Mouse (Mus musculus): ENCODE results near the gene Prpf3.
"Not testable (repeated sequence)": the region's sequence is repeated elsewhere in the genome, so short reads cannot be mapped to it uniquely, and the experiment has no call there.

The Prpf3 gene

DNA sequence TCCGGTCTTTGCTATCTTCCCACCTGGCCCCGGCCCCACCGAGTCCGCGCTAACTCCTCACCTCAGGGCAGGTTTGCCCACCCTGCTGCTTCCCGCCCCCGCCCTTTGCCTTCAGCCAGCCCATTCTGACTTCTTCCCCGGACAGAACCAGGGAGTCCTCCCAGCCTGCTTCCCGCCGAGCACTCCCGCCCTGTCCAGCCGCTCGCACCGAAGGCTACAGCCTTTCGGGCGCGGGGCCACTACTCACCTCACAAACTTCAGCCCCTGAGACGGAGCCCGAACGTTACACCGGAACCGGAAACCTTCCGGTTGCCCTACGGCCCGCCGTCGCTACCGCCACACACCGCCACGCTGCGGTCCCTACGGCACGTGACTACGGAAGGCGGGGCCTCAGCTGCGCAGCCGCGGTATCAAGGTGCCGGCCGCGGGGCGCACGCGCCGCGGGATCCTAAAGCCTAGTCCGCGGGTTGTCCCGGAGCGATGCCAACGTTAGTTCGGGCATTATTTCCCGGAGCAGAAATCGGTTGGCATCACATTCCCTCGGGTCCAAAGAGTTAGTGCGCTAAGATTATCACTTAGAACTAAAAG is at the start of gene Prpf3:
TSS of gene Prpf3 (minus strand) at position 384 of the 588 bp plus-strand sequence.
- peak; percentile 95 for DNase-seq (ENCODE audit: inconsistent ontology term)

DNA sequence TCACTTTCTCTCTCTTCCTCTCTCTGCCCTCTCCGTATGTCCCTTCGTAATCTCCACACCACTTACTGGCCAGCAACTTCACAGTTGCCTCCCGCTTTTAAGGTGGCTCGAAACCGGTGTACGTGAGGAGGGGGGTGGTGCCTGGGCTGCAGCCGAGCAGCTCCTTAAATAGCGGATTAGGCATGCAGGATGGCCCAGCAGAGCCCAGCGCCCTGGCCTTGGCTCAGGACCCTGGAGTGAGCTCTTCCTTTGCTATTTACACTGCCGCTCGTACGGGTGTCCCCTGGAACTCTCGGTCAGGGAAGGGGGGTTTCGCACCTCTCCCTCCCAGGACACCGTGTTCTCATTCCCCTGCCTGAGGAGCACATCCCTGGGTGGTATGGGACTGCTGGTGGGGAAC is 48.9 kb upstream of the Prpf3 start, which contains the start of gene Car14:
TSS of gene Car14 (minus strand) at position 124 of the 400 bp plus-strand sequence.
- peak; percentile 44 for DNase-seq (ENCODE audit: inconsistent ontology term)

DNA sequence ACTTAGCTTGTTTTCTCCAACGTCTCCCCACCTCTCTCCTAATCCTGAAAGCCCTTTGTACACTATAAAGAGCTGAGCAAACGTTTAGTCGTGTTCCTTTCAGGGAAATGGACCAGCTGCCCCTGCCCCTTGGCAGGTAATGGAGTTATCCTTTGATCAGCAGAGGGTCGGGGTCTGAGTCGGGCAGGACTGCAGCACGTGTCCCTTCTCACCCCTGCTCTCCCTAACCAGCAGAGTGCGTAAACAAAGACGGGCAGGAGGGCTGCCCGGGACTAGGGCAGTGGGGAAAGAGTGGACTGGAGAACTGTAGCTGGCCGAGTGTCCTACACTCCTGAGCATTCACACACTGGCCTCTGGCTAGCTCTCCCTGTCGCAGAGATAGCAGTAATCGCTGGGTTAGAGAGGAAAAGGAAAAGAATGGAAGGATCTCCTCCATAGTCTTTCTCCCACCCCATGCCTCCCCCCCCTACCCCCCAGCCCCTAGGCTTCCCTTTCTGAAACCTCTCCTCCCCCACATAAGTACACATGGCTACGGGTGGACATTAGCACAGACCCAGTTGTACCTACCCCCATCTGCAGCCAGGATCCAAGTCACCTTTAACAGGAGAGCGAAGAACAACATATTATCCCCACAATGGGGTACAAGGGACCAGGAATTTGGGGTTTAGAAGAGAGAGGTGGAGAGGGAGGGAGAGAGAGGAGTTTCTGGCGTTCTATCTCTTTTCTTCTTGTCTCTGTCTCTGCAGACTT is 48.2 kb upstream of the Prpf3 start:
- no peak for DNase-seq (ENCODE audit: inconsistent ontology term)

DNA sequence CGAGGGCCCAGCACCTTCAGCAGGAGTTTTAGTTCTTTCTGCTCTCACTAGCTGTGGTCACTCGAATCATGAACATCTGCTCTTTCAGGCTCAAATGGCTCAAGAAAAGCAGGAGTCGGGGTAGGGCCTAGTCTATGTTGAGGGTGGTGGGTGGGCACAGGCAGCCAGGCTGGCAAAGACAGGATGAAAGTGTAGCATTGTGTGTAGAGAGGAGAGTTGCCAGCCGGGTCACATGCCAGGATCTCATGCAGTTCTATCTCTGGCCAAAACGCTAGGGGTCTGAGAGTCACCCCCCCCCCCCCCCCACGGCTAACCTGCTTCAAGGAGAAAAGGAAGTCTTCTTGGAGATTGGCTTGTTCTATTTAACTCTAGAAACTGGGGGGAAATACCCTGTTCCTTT is 47.0 kb upstream of the Prpf3 start:
- no peak for DNase-seq (ENCODE audit: inconsistent ontology term)

DNA sequence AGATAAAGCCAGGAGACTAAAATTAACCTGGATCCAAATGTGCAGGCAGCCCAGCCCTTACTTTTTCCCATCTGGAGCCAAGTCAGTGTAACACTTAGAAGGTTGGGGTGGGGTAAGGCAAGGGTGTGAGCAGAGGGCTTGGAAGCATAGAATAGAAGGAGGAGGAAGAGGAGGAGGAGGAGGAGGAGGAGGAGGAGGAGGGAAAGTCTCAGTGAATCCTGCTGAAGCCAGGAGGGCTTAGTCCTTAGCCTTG is 46.6 kb upstream of the Prpf3 start:
- DNase-seq (ENCODE audit: inconsistent ontology term): no peak

DNA sequence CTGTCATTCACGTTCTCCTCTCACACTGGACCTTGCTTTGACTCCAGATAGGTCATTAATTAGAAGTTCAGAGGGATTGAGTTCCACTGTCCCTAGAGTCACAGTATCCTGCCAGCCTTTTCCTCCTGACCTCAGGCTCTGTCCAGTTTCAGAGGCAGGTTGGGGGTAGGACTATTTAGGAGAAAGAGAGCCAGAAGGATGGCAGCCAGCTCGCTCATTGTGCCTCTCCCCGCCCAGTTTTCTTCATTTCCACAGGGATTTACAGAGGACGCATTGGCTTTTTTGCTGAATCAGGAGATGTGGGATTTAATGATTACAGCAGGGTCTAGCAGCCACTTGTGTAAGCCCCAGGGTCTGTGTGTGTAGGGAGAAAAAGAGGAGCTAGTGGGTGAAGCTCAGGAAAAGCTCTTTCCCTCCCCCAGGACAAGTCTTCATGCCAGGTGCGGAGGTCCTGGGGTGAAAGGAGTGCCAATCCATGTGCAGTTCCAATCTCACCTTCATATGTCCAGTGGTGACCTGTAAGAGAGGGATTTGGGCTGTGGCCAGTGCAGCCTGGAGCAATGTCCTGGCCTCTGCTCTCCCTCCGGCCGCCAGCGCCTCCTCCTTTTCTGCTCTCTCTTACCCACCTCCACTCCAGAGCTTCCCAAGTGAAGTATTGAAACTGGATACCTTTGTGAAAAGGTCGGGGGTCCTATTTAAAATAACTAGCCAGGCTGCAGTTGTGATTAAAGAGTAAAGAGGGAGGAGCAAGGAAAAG is 46.1 kb upstream of the Prpf3 start:
- DNase-seq (ENCODE audit: inconsistent ontology term): no peak

DNA sequence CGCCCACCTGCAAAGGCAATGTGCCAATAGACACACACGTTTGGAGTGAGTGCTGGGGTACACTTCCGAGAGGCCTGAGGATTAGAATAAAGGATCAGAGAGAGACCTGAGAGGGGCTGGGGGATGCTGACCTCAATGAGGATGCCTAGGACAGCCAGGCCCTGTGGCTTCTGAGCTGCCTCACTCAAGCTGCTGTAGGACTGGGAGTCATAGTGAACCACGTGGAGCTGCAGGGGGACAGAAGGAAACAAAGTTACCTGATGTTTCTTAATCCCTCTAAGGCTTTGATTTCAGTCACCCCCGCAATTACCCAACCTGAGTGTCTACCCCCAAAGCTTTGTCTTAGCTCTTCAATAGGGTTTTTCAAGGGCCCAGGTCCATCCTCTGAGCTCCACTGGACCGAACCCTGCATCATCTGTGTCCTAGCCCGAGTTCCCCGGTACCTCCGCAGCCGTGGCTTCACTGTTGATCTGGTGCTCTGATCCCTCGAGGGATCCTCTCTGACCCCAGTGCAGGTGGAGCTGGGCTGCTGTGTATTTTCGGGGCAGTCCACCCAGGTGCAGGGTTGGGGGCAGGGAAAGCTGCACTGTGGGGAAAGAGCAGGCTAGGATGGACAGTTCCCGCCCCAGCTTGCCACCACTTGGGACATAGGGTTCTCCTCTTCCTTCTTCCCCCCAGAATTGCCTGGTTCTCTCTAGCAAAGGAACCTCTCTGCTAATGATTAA is 44.3 kb upstream of the Prpf3 start:
- no peak for DNase-seq (ENCODE audit: inconsistent ontology term)

DNA sequence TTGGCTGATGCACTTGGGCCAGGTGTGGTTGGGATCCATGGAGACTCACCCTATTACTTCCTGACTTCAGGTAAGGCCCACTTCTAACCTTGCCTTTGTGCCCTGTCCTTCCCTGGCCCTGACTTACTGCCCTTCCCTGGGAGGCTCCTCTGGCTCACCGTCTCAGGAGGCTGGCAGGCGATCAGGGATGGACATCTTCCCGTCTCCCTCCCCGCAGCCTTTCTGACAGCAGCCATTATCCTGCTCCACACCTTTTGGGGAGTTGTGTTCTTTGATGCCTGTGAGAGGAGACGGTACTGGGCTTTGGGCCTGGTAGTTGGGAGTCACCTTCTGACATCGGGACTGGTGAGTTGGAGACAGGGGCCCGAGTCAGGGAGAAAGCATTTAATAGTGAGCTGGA is 39.8 kb upstream of the Prpf3 start:
- not testable (repeated sequence) for DNase-seq (ENCODE audit: inconsistent ontology term)

DNA sequence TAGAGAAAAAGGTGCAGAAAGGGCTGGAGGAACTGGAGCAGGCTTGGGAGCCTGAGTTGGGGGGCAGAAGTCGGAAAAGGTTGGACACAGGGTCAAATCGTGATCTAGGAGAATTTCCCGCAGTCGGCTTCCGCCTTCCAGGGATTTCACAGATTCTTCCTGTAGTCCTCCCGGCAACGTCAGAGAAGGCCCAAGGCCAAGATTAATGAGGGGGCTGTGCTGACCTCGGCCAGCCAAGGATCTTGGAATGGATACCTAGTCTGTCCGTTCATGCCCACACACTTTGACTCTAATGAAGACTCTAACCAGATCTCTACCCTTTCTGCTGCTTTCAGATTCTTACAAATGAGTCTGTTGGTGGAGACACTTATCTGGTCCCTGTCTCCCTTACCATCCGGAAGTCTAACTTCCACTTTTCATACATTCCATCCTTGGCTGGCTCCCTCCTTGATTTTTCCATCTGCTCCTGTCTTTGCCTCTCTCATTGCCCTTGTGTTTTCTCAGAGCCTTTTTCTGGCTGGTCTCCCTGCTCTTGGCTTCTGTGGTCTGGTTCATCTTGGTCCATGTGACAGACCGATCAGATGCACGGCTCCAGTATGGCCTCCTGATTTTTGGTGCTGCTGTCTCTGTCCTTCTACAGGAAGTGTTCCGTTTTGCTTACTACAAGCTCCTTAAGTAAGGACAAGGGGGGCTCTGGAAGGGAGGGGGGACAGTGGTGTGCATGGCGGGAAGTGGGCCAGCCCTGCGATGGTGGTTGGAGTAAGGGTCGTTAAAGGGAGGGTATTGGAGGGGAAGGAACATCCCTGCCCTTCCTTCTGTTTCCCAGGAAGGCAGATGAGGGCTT is 38.9 kb upstream of the Prpf3 start:
- peak; percentile 78 for DNase-seq (ENCODE audit: inconsistent ontology term)

DNA sequence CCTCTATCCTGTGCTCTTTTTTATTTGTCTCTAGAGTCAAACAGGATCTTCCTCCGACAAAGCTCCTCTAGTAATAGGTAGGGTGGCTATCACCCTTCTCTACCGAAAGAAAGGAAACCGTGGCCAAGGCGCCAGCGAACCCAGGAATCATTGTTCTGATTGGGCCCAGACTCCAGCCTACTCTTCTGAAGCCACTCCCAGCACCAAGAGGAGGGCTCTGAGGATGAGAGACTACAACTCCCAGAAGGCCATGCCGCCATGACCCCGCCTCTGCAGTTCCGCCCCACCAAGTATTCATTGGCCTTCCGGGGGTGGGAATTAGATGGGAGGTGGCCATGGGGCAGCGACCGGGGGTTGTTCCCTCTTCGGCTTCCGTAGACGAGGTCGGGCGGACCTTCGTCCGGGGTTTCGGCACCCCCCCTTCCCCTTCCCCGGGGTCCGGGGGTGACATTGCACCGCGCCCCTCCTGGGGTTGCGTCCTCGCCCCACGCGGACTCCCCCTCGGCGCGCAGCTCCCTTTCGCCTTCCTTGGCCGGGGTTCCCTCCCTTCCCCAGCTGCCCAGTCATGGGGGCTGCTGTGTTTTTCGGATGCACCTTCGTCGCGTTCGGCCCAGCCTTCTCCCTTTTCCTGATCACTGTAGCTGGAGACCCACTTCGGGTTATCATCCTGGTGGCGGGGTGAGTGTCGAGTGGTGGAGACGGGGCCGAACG is 38.1 kb upstream of the Prpf3 start, which contains the start of gene Aph1a:
TSS of gene Aph1a (plus strand) at position 364 of the 711 bp plus-strand sequence.
- peak; percentile 99 for DNase-seq (ENCODE audit: inconsistent ontology term)

DNA sequence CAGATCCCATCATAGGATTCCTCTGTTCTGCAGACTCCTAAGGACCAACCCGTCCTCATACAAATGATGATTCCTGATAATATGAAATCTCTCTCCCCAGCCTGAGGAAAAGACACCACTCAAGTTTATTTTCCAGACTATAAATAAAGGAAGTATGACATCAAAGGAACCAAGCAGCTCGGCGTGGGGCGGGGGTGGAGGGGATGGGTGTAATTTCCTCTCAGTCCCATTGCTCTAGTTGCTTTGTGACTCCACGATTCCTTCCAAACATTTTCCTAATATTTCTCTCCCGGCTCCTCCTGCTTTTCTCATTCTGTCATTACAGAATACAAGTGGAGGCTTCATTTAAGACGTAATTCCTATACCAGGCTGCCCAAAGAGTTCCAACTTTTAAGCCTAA is 37.4 kb upstream of the Prpf3 start:
- no peak for DNase-seq (ENCODE audit: inconsistent ontology term)

DNA sequence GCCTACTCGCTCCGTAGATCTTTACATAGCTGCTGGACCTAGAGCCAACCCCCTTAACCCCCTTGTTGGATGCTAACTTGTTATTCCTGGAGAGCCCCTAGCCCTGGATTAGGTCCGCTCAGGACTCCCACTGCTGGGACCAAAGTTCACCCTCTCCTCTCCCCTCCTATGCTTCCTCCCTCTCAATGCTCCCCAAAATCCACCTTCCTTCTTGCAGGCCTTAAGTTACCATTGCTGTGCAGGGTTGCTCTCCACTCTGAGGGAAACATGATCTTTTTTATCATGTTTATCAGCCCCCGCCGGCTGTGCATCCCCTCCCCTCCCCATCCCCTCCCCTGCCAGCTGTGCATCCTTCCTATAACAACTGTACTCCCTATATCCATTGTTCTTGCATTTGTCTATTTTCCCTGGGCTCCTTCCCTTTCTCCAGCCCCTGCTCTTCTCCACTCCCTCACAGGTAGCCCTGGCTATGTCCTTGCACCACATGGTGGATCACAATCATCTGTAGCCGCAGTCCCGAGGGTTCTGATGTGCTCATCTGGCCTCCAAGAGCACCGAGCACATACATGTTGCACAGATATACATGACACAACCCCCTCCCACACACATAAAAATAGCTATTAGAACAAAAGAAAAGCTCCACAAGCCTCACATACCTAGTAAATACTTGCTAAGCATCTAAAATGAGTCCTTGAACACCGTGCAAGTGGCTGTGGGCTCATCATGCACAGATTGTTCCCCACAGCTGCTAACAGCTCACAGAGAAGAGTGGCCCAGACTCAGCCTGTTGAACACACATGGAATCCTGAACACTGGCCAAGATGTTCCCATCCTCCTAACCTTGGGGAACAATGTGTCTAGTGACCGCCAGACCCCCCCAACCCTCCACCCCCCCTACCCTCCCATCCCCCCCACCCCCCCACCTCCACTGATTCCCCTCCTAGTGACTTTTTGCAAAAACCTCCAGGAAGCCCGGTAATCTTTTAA is 36.7 kb upstream of the Prpf3 start:
- no peak for DNase-seq (ENCODE audit: inconsistent ontology term)

DNA sequence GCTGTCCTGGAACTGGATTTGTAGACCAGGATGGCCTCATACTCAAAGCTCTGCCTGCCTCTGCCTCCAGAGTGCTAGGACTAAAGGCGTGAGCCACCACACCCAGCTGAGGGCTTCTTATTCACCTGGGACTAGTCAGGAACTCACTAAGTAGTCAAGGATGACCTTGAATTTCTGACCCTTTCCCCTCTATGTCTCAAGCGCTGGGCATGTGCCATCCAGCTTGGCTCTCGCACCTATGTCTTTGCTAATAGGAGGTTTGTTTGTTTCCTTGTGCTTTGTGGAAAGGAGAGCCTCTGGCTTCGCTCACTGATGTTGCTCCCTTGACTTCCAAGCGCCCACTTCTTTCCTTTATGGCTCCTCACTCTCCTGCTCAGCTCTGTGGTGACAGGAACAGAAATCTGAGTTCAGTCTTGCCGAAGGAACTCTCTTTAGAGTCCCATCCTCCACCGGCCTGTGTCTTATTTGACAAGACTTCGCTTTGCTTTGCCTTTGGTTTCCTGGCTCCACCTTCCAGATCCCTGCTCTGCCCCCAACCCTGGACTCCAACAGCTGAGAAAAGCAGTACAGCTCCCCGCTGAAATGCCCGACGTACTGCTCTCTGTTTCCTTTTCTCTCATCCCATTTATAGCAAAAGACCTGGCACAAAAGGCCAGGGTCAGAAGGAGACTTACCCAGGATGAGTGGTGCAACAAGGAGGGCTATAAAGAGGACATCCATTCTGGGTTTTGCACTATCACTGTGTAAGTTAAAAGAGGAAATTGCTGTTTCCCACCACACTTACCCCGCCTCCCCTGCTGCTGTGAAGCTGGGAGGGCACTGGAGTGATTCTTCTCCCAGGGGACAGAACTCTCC is 35.8 kb upstream of the Prpf3 start, which contains the start of gene BC028528:
TSS of gene BC028528 (minus strand) at position 795 of the 855 bp plus-strand sequence.
- no peak for DNase-seq (ENCODE audit: inconsistent ontology term)

DNA sequence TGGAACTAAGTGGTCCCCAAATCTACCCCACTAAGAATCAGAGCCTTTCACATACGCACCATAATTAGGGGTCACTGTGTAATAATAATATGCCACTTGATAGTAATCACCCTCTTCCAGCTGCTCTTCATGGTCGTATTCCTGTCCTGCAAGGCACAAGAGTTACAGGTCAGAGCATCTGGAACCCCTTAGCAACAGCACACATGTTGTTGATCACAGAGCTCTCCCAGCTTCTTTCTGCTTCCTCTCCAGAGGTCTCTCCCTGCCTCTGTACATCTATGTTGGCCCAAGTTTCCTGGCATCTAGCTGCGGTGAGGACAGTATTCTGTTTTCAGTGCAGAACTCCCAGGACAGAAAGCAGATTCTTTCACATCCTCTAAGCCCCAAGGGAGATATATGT is 34.0 kb upstream of the Prpf3 start:
- no peak for DNase-seq (ENCODE audit: inconsistent ontology term)

DNA sequence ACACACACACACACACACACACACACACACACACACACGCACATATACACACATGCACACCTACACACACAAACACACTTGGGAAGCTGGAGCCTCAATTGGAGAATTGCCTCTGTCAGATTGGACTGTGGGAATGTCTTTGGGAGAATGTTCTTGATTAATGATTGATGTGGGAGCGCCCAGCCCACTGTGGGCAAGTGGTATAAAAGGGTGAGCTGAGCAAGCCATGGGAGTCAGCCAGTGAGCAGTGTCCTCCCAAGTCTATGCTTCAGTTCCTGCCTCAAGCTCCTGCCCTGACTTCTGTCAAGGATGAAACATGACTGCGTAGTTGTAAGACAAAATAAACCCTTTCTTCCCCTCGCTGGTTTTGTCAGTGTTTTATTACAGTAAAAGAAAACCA is 31.9 kb upstream of the Prpf3 start:
- no peak for DNase-seq (ENCODE audit: inconsistent ontology term)

DNA sequence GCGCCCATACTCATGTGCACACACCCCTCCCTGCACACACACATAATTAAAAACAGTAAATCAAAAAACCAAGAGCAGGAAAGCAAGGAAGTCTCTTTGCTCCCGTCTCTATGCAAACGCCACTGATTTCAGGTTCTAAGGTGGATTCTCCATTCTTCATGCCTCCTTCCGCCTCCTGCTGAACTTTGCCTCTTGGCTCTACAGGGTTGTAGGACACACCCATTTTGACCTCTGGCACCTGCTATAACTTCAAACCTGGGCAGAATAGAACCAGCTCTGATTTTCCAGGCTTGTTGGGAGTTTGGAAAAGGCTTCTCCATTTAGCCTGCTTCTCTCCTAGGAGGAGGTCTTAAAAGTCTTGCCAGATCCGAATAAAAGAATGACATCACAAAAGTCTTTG is 28.7 kb upstream of the Prpf3 start:
- DNase-seq (ENCODE audit: inconsistent ontology term): no peak

DNA sequence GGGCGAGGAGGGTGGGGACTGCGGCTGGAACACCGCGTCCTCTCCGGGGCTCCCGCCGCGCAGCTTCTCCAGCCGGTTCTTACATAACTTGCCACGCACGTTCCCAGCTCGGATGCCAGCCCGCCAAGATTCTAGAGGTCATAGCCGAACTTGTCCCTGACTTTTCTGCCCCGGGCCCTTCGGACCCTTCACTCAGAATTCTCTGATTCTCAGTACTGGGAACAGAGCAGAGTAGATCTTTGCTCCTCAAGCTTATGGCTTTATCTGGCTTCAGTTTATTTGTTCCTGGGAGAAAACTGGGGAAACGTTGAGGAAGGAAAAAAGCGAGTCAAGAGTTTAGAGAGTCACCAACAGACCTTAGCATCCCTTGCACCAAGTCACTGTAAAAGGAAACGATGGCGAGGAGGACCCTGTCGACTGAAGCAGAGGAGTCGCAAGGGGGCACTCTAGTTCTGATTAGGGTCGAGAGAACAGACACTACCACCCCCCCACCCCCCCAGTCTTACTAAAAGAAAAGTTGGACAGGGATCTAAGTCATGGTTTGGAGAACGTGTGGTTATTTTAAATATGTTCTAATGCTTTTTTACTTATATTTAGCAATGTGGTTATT is 27.2 kb upstream of the Prpf3 start:
- peak; percentile 84 for DNase-seq (ENCODE audit: inconsistent ontology term)

Data from Muller cell, postnatal 12 days (primary cell).